Mouse (Mus musculus) adrenal gland, postnatal 4 days (tissue): ENCODE measurements around the gene Gas7. TPM values are rescaled to one million over a fixed set of nuclear protein-coding genes. Genes with fewer than 3 reads are reported as not detected.

Experiments used
- DNase-seq, 2 experiments: peaks; one replicate each; pipeline ENCODE4 v3.0.0; 2021 to 2022; ENCODE audit warnings: low spot score in 2 of 2, mixed read lengths in 2 of 2
- total RNA-seq, 2 experiments: library from RNA; stranded (reverse); gene quantifications; 2 replicates each; pipeline ENCODE4 v1.2.3; 2021

The Gas7 gene
- total RNA-seq, 2 experiments from 2014 or later = 30.5 to 32.9 TPM

DNA sequence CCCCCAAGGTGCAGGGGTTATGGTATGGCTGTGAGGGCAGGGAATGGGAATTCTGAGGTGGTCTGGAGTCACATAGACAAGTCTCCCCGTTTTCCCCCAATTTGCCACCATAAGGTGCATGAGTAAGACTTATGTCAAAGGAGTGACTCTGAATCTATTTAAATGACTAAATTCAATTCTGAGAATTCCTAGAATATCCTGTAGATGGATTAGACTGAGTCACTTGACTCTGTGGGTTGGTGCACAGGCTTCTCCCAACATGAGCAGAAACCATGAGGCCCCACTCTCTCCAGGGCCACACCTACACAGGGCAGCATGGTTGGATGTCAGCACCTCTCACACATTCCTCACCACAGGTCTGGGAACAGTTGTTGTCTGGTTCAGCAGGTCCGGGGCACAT, 224.7 kb downstream of the Gas7 start:
- DNase-seq = no peak

DNA sequence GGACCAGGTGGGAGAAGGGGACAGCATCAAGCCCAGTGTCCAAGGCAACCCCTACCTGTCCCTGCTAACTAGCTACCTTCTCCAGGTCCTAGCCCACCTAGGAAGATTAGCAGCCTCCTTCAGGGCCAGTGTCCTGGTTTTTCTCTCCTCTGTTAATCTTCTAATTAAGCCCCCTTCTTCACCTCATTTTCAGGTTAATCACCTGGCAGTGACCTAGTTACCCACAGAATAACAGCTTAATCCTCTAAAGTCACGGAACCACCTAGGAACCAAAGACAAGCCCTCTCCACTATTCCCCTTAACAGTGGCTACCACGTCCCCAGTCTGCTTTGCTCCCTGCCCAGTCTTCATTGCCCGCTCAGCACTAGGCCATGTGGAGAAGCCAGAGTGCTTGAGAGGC, 226.6 kb downstream of the Gas7 start:
- no peak for DNase-seq

DNA sequence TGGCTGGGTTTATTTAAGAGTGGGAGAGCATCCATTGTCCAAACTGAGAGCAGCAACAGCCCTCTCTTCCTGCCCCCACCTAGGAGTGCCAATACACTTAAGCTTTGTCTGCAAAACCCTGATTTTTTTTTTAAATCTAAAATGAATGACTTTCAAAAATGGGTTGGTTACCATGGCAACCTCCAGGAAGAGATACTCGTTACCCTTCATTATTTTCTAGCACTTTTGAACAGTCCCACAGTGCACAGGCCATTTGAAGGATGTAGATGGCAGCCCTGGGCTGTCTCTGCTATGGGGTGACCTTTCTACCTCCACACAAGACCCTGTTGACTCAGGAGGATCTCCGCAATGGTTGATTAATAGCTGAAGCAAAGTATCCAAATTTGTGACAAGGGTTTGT, 230.9 kb downstream of the Gas7 start:
- DNase-seq = no peak

DNA sequence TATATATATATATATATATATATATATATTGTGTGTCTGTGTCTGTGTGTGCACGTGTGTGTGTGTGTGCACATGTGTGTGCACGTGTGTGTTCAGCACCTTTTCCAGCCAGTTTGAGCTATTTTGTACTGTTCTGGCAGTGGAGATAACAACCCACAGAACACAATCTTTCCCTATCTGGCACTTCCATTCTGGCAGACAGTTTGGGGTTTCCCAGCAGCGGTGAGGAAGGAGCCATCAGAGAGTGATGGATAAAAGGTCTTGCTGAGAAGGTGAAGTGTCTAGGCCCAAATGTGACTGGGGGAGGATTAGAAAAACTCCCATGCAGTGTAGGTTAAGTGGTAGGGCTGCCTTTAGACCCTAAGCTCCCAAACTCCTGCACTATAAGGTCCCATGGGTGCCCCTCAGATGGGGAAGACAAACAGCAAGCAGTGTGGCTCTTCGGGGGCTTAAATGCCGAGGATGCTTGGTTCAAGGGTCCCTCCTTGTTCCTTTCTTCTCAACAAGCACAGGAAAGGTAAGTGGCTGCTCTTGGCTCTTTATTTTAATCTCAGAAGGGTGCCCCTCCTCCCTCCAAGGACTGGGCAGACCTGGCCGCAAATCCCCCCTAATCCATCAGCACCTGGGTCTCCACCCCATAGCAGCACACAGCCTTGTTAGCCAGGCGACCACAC, 239.6 kb downstream of the Gas7 start, which contains the start of gene Rcvrn:
Gene Rcvrn (plus strand): TSS at position 624 of the 674 bp plus-strand sequence.
- DNase-seq = no peak

DNA sequence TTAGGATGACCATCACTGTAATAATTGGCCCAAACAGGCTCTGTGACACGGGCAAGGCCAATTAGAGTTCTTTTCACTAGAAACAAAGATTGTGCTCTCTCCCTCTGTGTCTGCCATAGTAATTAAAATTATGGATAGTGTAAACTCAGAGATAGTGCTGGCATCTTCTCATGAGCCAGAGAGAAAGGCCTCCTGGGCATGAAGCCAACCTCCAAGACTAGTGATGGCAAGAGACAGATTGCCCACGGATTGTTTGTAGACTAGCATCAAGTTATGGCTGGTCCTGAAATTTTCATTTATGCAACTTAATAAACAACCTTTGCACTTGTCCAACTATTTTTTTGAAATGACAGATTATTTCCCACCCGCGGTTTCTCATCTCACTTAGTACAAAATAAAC, 257.7 kb downstream of the Gas7 start:
- DNase-seq = no peak

DNA sequence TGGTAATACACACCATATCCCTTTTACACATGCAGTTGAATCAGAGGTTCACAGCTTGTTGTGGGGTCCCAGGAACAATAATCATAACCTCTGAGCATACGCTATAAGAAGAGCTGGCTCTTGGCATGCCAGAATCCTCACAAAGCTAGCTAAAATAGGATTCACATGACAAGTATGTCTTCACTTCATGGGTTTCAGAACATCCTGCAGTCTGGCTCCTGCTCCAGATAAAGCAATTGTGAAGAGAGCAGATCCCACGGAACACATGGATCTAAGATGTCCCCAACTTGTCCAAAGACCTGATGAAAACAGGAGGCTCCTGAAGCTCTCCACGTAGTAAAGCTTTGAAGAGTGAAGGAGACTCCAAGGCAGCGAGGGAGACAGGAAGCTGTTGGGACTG, 260.1 kb downstream of the Gas7 start:
- no peak for DNase-seq

DNA sequence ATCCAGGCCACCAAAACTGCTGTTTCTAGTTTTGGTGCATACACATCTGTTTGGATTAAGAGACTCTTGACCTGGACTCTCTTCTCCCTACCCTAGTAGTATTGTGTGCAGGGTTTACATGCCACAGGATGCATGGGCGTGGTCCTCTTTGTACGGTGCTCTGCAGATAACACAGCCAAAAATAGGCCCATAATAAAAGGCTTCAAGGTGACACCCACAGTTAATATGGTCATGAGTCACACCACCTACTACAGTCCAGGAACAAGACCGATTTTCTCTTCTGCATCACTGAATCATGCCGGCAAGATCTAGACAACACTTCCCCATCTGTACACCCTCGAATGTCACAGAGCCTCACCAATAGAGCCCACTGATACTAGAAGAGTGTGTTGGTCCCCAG, 266.2 kb downstream of the Gas7 start:
- no peak for DNase-seq

DNA sequence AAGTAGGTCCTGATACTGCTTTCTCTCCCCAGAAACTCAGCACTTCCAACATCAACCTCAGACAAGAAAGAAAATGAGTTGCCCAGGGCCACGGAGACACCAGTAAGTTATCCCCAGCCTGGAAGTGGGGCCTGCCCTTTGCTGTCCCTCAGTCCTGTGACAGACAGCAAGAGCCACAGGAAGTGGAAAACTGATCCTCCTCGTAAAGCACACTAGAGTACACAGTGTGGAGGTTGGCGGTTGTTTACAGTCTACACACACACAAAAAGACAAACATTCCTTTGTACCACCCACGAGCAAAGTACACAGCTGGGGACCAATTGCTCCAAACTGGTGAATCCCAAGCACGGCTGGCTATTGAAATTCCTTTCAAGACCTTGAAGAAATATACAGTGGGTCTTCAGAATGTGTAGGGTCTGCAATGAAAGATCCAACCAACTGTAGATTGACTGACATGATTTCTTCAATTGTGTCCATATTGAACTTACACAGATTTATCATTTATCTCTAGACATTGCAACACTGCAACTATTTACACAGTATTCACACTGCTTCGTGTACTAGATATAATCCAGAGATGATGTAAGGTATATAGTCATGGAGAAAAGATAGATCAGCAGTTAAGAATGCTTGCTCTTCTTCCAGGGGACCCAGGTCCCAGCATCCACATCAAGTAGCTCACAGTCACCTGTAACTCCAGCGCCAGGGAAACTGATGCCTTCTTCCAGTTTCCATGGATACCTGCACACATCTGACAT, 267.3 kb downstream of the Gas7 start:
- DNase-seq = no peak

DNA sequence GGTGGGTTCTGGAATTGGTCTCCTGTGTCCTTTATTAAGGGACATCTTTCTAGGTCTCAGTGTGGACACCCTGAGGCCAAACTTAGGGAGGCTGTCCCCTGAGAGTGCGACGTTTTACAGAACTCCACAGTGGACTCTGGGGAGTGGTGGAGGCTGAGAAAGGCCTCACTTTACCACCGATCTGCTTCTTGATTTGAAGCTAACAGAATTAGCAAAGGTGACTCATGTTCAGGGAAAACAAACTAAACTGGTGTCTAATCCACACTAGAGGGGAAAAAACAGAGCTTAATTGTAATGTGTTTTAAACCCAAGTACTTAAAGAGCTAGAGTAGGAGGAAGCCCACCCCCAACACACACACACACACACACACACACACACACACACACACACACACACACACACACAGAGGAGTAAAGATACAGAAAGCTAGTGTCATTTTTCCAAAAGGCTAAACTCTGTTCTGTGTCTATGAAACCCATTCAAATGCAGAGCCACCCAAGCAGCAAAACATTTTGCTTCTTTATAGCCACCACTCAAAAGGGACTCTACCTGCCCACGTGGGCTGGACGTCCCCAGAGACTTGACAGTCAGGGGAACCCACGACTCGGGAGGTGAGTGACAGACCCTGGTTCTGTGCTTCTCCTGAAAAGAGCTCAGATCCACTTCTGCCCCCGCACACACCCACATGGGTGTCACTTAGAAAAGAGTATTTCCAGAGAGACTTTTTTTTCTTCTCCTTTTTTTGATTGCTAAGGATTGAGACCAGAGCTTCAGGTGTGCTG, 268.2 kb downstream of the Gas7 start:
- no peak for DNase-seq

DNA sequence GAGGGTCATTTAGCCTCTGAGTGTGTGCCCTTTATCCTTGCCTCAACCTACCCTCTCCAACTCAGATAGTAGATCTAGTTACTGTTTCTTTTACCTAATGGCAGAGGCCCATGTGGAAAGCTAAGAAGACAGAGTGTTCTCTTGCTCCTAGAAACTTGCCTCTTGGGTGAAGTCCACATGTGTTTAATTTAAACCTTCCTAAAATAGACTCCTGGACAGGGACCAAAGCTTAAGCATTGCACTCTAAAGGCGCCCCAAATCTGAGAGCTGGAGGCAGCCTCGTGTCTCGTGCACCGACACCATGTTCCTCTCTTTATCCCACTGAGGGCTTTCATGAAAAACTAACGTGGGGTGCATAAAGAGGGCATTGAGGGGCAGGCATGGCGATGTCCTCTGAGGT, 271.9 kb downstream of the Gas7 start:
- DNase-seq = no peak

DNA sequence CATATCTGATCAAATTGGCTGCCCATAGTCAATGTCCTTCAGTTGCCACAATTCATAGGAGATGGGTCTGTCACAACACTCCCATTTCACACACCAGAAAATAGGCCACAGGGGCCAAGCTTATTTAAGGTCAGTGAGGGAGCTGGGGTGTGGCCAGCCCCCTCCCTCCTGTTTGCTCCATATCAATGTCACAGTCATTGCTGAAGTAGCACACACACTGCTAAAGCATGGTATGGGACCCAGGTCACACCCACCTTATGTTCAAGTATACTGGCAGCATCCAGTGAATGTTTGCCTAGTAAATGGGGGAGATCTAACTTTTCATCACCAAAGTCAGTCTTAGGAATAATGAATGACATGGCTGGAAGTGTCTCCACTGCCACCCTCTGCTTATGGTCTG, 273.5 kb downstream of the Gas7 start:
- DNase-seq = no peak

DNA sequence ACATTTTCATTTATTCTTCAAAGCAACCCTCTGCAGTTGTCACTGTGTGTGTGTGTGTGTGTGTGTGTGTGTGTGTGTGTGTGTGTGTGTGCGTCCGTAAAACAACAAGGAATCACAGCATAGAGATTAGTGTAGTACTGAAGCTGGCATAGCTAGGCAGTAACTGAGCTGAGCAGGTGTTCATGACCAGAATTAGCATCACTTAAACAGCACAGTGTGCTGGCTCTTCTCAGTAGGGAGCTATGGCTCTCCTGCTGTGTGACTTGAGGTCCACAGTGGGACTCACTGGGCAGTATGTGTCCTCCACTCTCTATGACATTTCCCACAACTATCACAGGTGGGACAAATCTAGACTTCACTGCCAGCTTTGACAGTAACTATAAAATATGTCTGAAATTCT, 275.8 kb downstream of the Gas7 start:
- DNase-seq = no peak

DNA sequence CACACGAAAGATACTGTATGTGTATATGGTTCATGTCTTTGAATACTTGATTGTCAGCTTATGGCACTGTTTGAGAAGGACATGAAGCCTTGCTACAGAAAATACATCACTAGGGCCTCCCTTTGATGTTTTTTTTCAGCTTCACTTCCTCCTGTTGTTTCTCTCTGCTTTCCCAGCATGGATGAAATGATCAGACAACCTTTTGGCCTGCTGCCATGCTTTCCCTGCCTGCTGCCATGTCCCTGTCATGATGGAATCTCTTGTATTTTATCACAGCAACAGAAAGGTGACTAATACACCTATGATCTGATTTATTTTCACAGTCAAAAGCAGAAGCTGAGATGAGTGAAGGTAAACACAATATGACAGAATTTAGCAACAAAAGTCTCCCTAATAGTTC, 278.5 kb downstream of the Gas7 start:
- no peak for DNase-seq

DNA sequence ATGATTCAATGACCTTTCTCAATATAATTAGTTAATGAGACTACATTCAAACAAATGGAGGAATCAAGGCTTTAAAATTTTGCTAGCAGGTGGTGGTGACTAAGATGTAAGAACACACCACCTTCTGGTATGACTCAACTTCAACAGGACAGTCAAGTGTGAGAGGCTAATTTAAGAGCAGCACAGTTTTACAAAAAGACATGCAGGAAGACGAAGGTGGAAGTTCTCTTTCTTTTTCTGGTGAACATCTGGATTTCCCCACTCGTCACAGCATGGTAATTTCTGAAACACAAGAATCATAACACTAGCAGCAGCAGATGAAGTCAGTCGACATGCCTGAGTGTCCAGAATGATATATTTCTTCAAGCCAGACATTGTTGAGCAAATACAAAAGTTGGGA, 279.4 kb downstream of the Gas7 start:
- no peak for DNase-seq

DNA sequence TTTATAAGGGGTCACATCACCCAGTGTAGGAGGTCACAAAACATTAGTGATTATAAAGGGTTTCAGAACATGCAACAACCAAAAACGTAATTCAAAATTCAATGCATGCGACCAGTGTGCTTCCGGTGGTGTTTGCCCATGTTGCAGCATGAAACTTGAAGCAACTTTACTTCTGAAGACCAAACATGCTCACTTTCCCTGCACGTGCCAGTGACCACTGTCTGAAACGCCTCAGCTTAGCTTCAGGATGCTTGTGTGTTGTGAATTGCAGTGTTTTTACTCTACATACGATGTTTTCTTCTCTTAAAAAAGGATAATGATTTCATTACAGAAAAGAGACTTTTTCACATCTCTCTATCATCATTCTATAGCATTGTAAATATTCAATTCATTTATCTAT, 283.1 kb downstream of the Gas7 start:
- no peak for DNase-seq

Other genes starting within 250 kb of the Gas7 start
- gene Myh4, start 217.4 kb upstream of the Gas7 start, total RNA-seq = 10 to 100 TPM in 1 of 2 experiments, 1 to 10 TPM in 1; 5.7 to 12.7 TPM
- gene Myh8, start 178.3 kb upstream of the Gas7 start, total RNA-seq = 100 to 1,000 TPM in 1 of 2 experiments, 10 to 100 TPM in 1; 94.8 to 251 TPM
- gene Myh13, start 133.8 kb upstream of the Gas7 start, total RNA-seq = under 1 TPM in 1 of 2 experiments, not detected in 1; 0.51 TPM
- not detected for gene Rcvrn, start 239.9 kb downstream of the Gas7 start, total RNA-seq